In genomic region chr4:107052962-107053553, GRCm38 (mm10) we compare ENCODE assay signal across 20 mouse cellular contexts. TPM values are rescaled to one million over a fixed set of nuclear protein-coding genes. Genes with fewer than 3 reads are reported as not detected.
DNase-seq lines count a peak whose midpoint lies in the region; ATAC-seq and TF ChIP-seq lines count a peak whose summit lies in the region.
"Had no signal": no experiment of that assay in that cellular context is flagged by ENCODE, and none has a peak within 500 bp of the region (broad histone marks: within the 10 kb centered on the region; RNA-seq: fewer than 3 reads in every experiment).

No protein-coding gene starts in this region.

- no peaks in the 10 kb centered on the region for H3K4me1 ChIP-seq in heart, embryonic 10.5 days
- H3K4me1 ChIP-seq in midbrain, embryonic 13.5 days (replicated peaks): 0 out of 2 replicates have a peak, but pooled peaks cover 3% of the 10 kb centered on the region
- H3K4me1 ChIP-seq in midbrain, postnatal 0 days (ENCODE audit: insufficient read depth, low read length): no peaks in the 10 kb centered on the region
- H3K4me1 ChIP-seq: embryonic facial prominence, embryonic 13.5 days; forebrain, embryonic 13.5 days; lung, embryonic 15.5 days had no signal

- ATAC-seq in midbrain, embryonic 13.5 days: no peak
- no peak for ATAC-seq in midbrain, postnatal 0 days (ENCODE audit: low FRiP score)
- peak; percentile 30; the same call in 1 of the 2 replicates for ATAC-seq in megakaryocyte progenitor cell, adult 5-6 weeks (replicated peaks; ENCODE audit: poor library complexity)
- ATAC-seq in erythroid progenitor cell, adult 5-6 weeks (replicated peaks; ENCODE audit: low FRiP score, poor library complexity, severe bottlenecking): no peak
- ATAC-seq: forebrain, embryonic 13.5 days; intestine, postnatal 0 days had no signal

- no peaks in the 10 kb centered on the region for H3K9me3 ChIP-seq in heart, embryonic 10.5 days
- no peaks in the 10 kb centered on the region for H3K9me3 ChIP-seq in midbrain, embryonic 13.5 days
- H3K9me3 ChIP-seq in midbrain, postnatal 0 days (ENCODE audit: low read length): no peaks in the 10 kb centered on the region
- H3K9me3 ChIP-seq: embryonic facial prominence, embryonic 13.5 days; forebrain, embryonic 13.5 days; lung, embryonic 15.5 days had no signal

- no peak overlapping the region for H3K4me3 ChIP-seq in heart, embryonic 10.5 days
- no peak overlapping the region for H3K4me3 ChIP-seq in midbrain, embryonic 13.5 days (replicated peaks)
- H3K4me3 ChIP-seq in midbrain, postnatal 0 days (ENCODE audit: low read depth, low read length): no peak overlapping the region
- H3K4me3 ChIP-seq: embryonic facial prominence, embryonic 13.5 days; forebrain, embryonic 13.5 days; lung, embryonic 15.5 days had no signal

- H3K4me2 ChIP-seq in midbrain, embryonic 13.5 days (replicated peaks): no peak overlapping the region
- no peak overlapping the region for H3K4me2 ChIP-seq in midbrain, postnatal 0 days (ENCODE audit: low read depth, low read length, poor library complexity, severe bottlenecking)
- H3K4me2 ChIP-seq: embryonic facial prominence, embryonic 13.5 days; forebrain, embryonic 13.5 days; lung, embryonic 15.5 days had no signal

- H3K9ac ChIP-seq in midbrain, embryonic 13.5 days (replicated peaks): no peak overlapping the region
- H3K9ac ChIP-seq in midbrain, postnatal 0 days (replicated peaks; ENCODE audit: low read length, poor library complexity, severe bottlenecking): no peak overlapping the region
- H3K9ac ChIP-seq: embryonic facial prominence, embryonic 13.5 days; forebrain, embryonic 13.5 days; lung, embryonic 15.5 days had no signal

- peaks cover 45% of the 10 kb centered on the region for H3K36me3 ChIP-seq in heart, embryonic 10.5 days
- H3K36me3 ChIP-seq in midbrain, embryonic 13.5 days: peaks cover 47% of the 10 kb centered on the region
- H3K36me3 ChIP-seq in midbrain, postnatal 0 days (ENCODE audit: insufficient read depth, low read length): peaks cover 28% of the 10 kb centered on the region

- H3K27ac ChIP-seq in heart, embryonic 10.5 days: no peak overlapping the region
- peak overlapping the region; percentile 51 for H3K27ac ChIP-seq in midbrain, embryonic 13.5 days
- no peak overlapping the region for H3K27ac ChIP-seq in midbrain, postnatal 0 days (ENCODE audit: low read depth, low read length)
- H3K27ac ChIP-seq: embryonic facial prominence, embryonic 13.5 days; forebrain, embryonic 13.5 days; kidney, postnatal 0 days; lung, embryonic 15.5 days had no signal

- DNase-seq in adrenal gland, adult (ENCODE audit: inconsistent age in 2 of 2, low spot score in 1 of 2): peak; percentile 63
- no peak for DNase-seq in adrenal gland, adult 18-20 months (ENCODE audit: low spot score in 2 of 2)
- peak; percentile 20 for DNase-seq in heart, postnatal 4 days
- no peak for DNase-seq in heart, embryonic 10.5 days (ENCODE audit: low spot score)
- DNase-seq in midbrain, postnatal 0 days (ENCODE audit: low spot score): no peak
- DNase-seq: cerebellum, adult 11 months; heart, postnatal 10 days; right cerebral cortex, postnatal 25 days had no signal

- 52% methylated on average over 5 of the region's 5 CpGs for WGBS in heart, embryonic 10.5 days
- WGBS in midbrain, embryonic 13.5 days: 45% methylated on average over 5 of the region's 5 CpGs
- WGBS in midbrain, postnatal 0 days: 44% methylated on average over 5 of the region's 5 CpGs

- H3K27me3 ChIP-seq in heart, embryonic 10.5 days (ENCODE audit: insufficient read depth, poor library complexity, severe bottlenecking): no peaks in the 10 kb centered on the region
- no peaks in the 10 kb centered on the region for H3K27me3 ChIP-seq in midbrain, embryonic 13.5 days
- H3K27me3 ChIP-seq in midbrain, postnatal 0 days (ENCODE audit: insufficient read depth, low read length): no peaks in the 10 kb centered on the region
- H3K27me3 ChIP-seq: embryonic facial prominence, embryonic 13.5 days; forebrain, embryonic 13.5 days; lung, embryonic 15.5 days had no signal

- TF ChIP-seq CTCF in midbrain, postnatal 0 days (IDR thresholded peaks at IDR 0.05): no peak

RNA-seq across cellular contexts. Expression of gene Mrpl37, which starts 13.6 kb away (rescaled TPM):
- 100 to 1,000 TPM in 1 of 2 experiments, 10 to 100 TPM in 1; 94.2 to 105 TPM for total RNA-seq in adrenal gland, adult 18-20 months (2021)
- total RNA-seq in heart, postnatal 4 days (2021): 10 to 100 TPM; 80.9 to 83.6 TPM
- polyA plus RNA-seq in heart, embryonic 10.5 days (2016; fragmentation: Nextera tagmentation; extraction: Ambion mirVana): 117 and 120 TPM in 2 replicates
- 72.8 and 84.9 TPM in 2 replicates for polyA plus RNA-seq in midbrain, embryonic 13.5 days (2015; fragmentation: Nextera tagmentation; extraction: Ambion mirVana)
- total RNA-seq in midbrain, postnatal 0 days (2014; rRNA removed): 51.7 and 53.3 TPM in 2 replicates
- polyA plus RNA-seq in midbrain, postnatal 0 days (2015; fragmentation: Nextera tagmentation; extraction: Ambion mirVana): 71.5 and 76.7 TPM in 2 replicates
- total RNA-seq in megakaryocyte progenitor cell, adult 5-6 weeks (2015): 70.2 and 77.7 TPM in 2 replicates
- 60.2 and 60.6 TPM in 2 replicates for total RNA-seq in megakaryocyte progenitor cell, adult 5-6 weeks (2017)
- total RNA-seq in erythroid progenitor cell, adult 5-6 weeks (2015; ENCODE audit: low replicate concordance): 13.4 and 24.9 TPM in 2 replicates
- 11.0 and 14.3 TPM in 2 replicates for total RNA-seq in erythroid progenitor cell, adult 5-6 weeks (2017; ENCODE audit: low replicate concordance)

RNA-seq across cellular contexts. Expression of gene Cyb5rl, which starts 13.7 kb away (rescaled TPM):
- 10 to 100 TPM; 19.8 to 23.1 TPM for total RNA-seq in adrenal gland, adult 18-20 months (2021)
- total RNA-seq in heart, postnatal 4 days (2021): 1 to 10 TPM; 7.1 to 7.7 TPM
- polyA plus RNA-seq in heart, embryonic 10.5 days (2016; fragmentation: Nextera tagmentation; extraction: Ambion mirVana): 5.1 and 7.3 TPM in 2 replicates
- polyA plus RNA-seq in midbrain, embryonic 13.5 days (2015; fragmentation: Nextera tagmentation; extraction: Ambion mirVana): 3.5 and 4.2 TPM in 2 replicates
- 5.1 and 20.5 TPM in 2 replicates for total RNA-seq in midbrain, postnatal 0 days (2014; rRNA removed)
- polyA plus RNA-seq in midbrain, postnatal 0 days (2015; fragmentation: Nextera tagmentation; extraction: Ambion mirVana): 4.6 and 5.6 TPM in 2 replicates
- total RNA-seq in megakaryocyte progenitor cell, adult 5-6 weeks (2015): 2.7 and 3.5 TPM in 2 replicates
- total RNA-seq in megakaryocyte progenitor cell, adult 5-6 weeks (2017): 6.2 and 6.5 TPM in 2 replicates
- total RNA-seq in erythroid progenitor cell, adult 5-6 weeks (2015; ENCODE audit: low replicate concordance): 0.36 TPM in 1 of 2 replicates, not detected in the other
- 0.15 TPM in 1 of 2 replicates, not detected in the other for total RNA-seq in erythroid progenitor cell, adult 5-6 weeks (2017; ENCODE audit: low replicate concordance)

RNA-seq across cellular contexts. Expression of gene Cdcp2, which starts 43.6 kb away (rescaled TPM):
- total RNA-seq in adrenal gland, adult 18-20 months (2021): not detected
- total RNA-seq in heart, postnatal 4 days (2021): not detected
- not detected in 2 replicates for polyA plus RNA-seq in heart, embryonic 10.5 days (2016; fragmentation: Nextera tagmentation; extraction: Ambion mirVana)
- polyA plus RNA-seq in midbrain, embryonic 13.5 days (2015; fragmentation: Nextera tagmentation; extraction: Ambion mirVana): not detected in 2 replicates
- 0.22 TPM in 1 of 2 replicates, not detected in the other for total RNA-seq in midbrain, postnatal 0 days (2014; rRNA removed)
- 0.06 and 0.12 TPM in 2 replicates for polyA plus RNA-seq in midbrain, postnatal 0 days (2015; fragmentation: Nextera tagmentation; extraction: Ambion mirVana)
- not detected in 2 replicates for total RNA-seq in megakaryocyte progenitor cell, adult 5-6 weeks (2015)
- not detected in 2 replicates for total RNA-seq in megakaryocyte progenitor cell, adult 5-6 weeks (2017)
- not detected in 2 replicates for total RNA-seq in erythroid progenitor cell, adult 5-6 weeks (2015; ENCODE audit: low replicate concordance)
- total RNA-seq in erythroid progenitor cell, adult 5-6 weeks (2017; ENCODE audit: low replicate concordance): not detected in 2 replicates
- total RNA-seq: gastrocnemius, adult 8-10 months; heart, adult 8-10 months; heart, postnatal 10 days; liver, adult 2 months; megakaryocyte, adult 5-6 weeks had no signal
- polyA plus RNA-seq: embryonic facial prominence, embryonic 13.5 days; forebrain, embryonic 13.5 days; intestine, postnatal 0 days; liver, adult 2 months; lung, embryonic 15.5 days had no signal

Comparison
In these comparisons a context has a peak if more than half of its experiments do, and no peak if none do; other contexts are left out.
1. DNase-seq: peak in adrenal gland, adult (2 of 2) and heart, postnatal 4 days (single experiment); none in adrenal gland, adult 18-20 months (0 of 2), heart, embryonic 10.5 days (single experiment) and midbrain, postnatal 0 days (single experiment).